Mouse (Mus musculus) frontal cortex, postnatal 10 days (tissue): Measurements from ENCODE around the gene Dok4.
A peak's percentile ranks its signal among the peaks of the same experiment; 100 is the strongest.

Experiments
- DNase-seq, 2 experiments: peaks; one replicate each; pipeline ENCODE4 v3.0.0; 2022; ENCODE audit warnings: low spot score in 2 of 2, mixed read lengths in 1 of 2

Dok4 gene

GRCm38 (mm10) chr8:94876197-94876730, at the start of gene Dok4:
Dok4 (minus strand) TSS chr8:94876330.
- DNase-seq: peak in 1 of 2 experiments; percentile 69

GRCm38 (mm10) chr8:94923405-94923804, 47.3 kb upstream of the Dok4 start, which contains the start of gene Adgrg5:
Adgrg5 (plus strand) TSS chr8:94923694.
- no peak for DNase-seq

- DNase-seq: no peak
These were observed 46.5 kb upstream of the Dok4 start for GRCm38 (mm10) chr8:94922602-94923001.

GRCm38 (mm10) chr8:94922176-94922575, 46.0 kb upstream of the Dok4 start:
- DNase-seq: no peak

GRCm38 (mm10) chr8:94919256-94919655, 43.1 kb upstream of the Dok4 start:
- no peak for DNase-seq

GRCm38 (mm10) chr8:94917851-94918495, 41.8 kb upstream of the Dok4 start, which contains the start of gene Ccdc102a:
Ccdc102a (minus strand) TSS chr8:94918098.
- no peak for DNase-seq

GRCm38 (mm10) chr8:94917352-94917751, 41.2 kb upstream of the Dok4 start:
- DNase-seq: peak; percentile 85 to 89

- no peak for DNase-seq
These were observed 40.8 kb upstream of the Dok4 start for GRCm38 (mm10) chr8:94916960-94917324.

GRCm38 (mm10) chr8:94916311-94916959, 40.3 kb upstream of the Dok4 start:
- no peak for DNase-seq

GRCm38 (mm10) chr8:94914701-94915101, 38.6 kb upstream of the Dok4 start:
- DNase-seq: no peak

- no peak for DNase-seq
These were observed 38.1 kb upstream of the Dok4 start for GRCm38 (mm10) chr8:94914256-94914655.

- DNase-seq: peak in 1 of 2 experiments; percentile 53
These were observed 37.0 kb upstream of the Dok4 start for GRCm38 (mm10) chr8:94913061-94913660.

- peak; percentile 57 to 69 for DNase-seq
These were observed 32.7 kb upstream of the Dok4 start for GRCm38 (mm10) chr8:94908847-94909246.

- DNase-seq: peak in 1 of 2 experiments; percentile 20
These were observed 31.6 kb upstream of the Dok4 start for GRCm38 (mm10) chr8:94907591-94908300.

GRCm38 (mm10) chr8:94904450-94905175, 28.5 kb upstream of the Dok4 start:
- DNase-seq: peak; percentile 66 to 73

- no peak for DNase-seq
These were observed 27.6 kb upstream of the Dok4 start for GRCm38 (mm10) chr8:94903709-94904108.

GRCm38 (mm10) chr8:94901031-94901430, 24.9 kb upstream of the Dok4 start:
- DNase-seq: no peak

GRCm38 (mm10) chr8:94900617-94901016, 24.5 kb upstream of the Dok4 start:
- DNase-seq: no peak

GRCm38 (mm10) chr8:94899262-94899661, 23.1 kb upstream of the Dok4 start:
- no peak for DNase-seq

- DNase-seq: no peak
These were observed 16.8 kb upstream of the Dok4 start for GRCm38 (mm10) chr8:94892917-94893316.

- no peak for DNase-seq
These were observed 12.4 kb upstream of the Dok4 start for GRCm38 (mm10) chr8:94888383-94889036.
